Mouse (Mus musculus) hematopoietic stem cell, adult 5-6 weeks (primary cell): ENCODE results near the gene Elf2. TPM values are rescaled to one million over a fixed set of nuclear protein-coding genes. Genes with fewer than 3 reads are reported as not detected.

ENCODE experiments used
- ATAC-seq, 2 experiments: fragments of 125-278 bp in 1 of 2; replicated peaks in 1 of 2; 2 replicates each; pipeline ENCODE4 v1.8.0; 2016 to 2017; ENCODE audit warnings: inconsistent platforms in 2 of 2, mild to moderate bottlenecking in 2 of 2, moderate number of reproducible peaks in 2 of 2, low read depth in 1 of 2, moderate TSS enrichment in 1 of 2; ENCODE audit not compliant: low FRiP score in 2 of 2, poor library complexity in 2 of 2, severe bottlenecking in 2 of 2, insufficient read depth in 1 of 2, low TSS enrichment in 1 of 2
- total RNA-seq: library from RNA; stranded (forward); fragments of 172-1452, 232-1000 nt; gene quantifications from 2 replicates; pipeline ENCODE4 v1.2.3, GENCODE M21; 2017

Elf2 gene
- 173 and 205 TPM in 2 replicates for total RNA-seq

DNA sequence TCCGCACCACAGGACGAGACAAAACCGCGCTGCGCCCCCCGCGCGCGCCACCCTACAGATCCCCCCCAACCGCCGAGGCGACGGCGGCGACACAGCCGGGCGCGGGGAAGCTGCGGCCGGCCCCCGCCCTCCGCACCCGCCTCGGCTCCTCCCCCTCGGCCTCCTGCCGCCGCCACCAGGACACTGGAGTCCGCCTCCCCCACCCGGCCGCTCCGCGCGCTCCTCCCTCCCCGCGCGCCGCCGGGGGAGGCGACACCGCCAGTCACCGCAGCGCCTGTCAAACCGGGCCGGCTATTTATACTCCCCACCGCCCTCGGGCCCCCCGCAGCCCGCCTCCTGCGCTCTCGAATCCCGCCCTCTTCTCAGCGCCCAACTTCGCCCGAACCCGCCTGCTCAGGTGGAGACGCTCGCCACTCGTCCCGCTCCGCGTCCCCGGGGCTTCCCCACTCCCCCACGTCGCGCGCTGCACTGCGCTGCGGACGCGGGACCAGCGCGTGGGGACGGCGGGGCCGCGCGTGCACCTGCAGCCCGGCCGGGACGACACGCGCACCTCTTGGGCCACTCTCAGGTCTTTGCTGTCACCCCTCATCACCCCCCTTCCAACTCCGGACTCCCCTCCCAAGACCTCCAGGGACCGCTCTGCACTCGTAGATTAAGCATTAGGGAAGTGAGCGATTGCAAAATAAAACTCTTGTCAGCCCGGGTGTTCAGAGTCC, at the start of gene Elf2:
Gene Elf2, minus strand, starts transcription at position 112 of the 716 bp plus-strand sequence.
- peak; percentile 62 to 79 for ATAC-seq

GRCm38 (mm10) chr3:51388904-51389303, 48.4 kb upstream of the Elf2 start:
- peak; percentile 49 to 76 for ATAC-seq

GRCm38 (mm10) chr3:51387868-51388381, 47.5 kb upstream of the Elf2 start:
- ATAC-seq = no peak

GRCm38 (mm10) chr3:51387134-51387451, 46.6 kb upstream of the Elf2 start:
- ATAC-seq = no peak

DNA sequence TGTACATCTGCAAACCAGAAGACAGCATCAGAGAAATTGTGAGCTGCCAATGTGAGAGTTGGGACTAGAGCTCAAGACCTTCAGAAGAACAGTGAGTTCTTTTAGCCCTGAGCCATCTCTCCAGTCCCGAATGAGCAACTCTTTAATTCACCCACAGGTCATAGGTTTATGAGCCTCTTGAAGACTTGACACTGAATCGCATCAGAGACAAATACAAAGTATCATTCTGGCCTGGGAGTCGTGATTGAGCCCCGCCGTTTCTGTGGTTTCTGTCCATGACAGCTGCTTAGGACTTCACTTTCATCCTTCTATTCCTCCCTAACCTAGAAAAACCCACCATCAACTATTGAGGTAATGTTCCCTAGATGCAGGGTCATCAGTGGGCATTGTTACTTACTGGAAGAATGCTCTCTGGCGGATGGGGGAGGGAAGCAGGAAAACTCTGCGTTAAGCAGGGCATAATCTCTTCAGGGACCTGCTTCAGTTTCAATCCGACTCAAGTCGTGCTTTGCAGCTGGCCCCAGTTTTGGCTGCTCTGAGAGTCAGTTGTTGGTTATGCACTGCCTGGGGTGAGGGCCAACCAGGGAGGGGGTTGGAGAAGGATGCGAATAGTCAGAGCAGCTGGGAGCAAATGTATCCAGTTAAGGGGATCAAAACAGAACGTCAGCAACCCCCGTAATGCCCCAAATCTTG, 46.1 kb upstream of the Elf2 start:
- ATAC-seq = no peak

GRCm38 (mm10) chr3:51383409-51383808, 42.9 kb upstream of the Elf2 start:
- no peak for ATAC-seq

GRCm38 (mm10) chr3:51380660-51381014, 40.2 kb upstream of the Elf2 start:
- ATAC-seq = no peak

- ATAC-seq = no peak
Measured at GRCm38 (mm10) chr3:51379786-51380659, 39.6 kb upstream of the Elf2 start.

DNA sequence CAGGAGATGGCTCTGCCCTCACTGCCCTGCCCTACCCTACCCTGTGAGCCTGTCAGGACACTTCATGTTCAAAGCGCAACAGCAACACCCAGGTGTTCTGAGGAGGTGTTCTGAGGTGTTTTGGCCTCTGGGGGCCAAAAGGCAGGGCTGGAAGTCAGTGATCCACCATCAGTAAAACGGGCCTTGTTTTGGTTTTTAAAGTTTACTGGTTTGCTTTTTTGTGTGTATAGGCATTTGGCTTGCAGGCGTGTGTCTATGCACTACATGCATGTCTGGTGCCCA, 38.1 kb upstream of the Elf2 start:
- ATAC-seq = no peak

DNA sequence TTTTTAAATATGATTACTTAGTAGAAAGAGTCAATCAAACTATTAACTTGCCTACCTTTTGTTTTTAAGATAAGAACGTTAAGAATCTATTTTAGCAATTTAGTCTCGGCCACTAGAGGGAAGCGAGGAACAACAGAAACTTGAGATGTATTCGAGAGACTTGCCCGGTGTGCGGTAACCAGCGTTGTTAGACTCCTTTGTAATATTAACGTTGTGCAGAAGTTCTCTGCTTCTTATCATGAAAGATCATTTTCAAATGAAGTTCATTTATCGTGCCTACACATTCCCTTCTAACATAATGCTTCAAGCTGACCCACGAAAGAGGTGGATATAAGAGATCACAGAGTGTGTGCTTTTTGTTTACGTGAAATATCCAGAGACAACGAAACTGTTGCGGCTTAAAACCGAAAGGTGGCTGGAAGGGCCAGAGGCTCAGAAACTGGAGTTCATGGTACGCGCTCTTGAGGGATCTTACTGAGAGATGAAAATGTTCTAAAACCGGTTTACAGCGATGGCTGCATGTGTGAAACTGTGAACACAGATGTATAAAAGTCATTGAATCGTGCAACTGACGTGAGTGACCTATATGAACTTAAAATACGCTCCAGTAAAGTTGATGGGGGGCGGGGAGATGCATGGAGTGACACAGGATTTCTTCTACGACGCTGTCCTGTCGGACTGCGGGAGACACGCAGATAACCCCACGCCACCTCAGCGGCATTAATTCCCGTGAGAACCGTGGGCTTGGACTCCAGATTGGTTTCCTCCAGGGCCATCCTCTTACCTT, 37.6 kb upstream of the Elf2 start:
- peak; percentile 67 to 75 for ATAC-seq

DNA sequence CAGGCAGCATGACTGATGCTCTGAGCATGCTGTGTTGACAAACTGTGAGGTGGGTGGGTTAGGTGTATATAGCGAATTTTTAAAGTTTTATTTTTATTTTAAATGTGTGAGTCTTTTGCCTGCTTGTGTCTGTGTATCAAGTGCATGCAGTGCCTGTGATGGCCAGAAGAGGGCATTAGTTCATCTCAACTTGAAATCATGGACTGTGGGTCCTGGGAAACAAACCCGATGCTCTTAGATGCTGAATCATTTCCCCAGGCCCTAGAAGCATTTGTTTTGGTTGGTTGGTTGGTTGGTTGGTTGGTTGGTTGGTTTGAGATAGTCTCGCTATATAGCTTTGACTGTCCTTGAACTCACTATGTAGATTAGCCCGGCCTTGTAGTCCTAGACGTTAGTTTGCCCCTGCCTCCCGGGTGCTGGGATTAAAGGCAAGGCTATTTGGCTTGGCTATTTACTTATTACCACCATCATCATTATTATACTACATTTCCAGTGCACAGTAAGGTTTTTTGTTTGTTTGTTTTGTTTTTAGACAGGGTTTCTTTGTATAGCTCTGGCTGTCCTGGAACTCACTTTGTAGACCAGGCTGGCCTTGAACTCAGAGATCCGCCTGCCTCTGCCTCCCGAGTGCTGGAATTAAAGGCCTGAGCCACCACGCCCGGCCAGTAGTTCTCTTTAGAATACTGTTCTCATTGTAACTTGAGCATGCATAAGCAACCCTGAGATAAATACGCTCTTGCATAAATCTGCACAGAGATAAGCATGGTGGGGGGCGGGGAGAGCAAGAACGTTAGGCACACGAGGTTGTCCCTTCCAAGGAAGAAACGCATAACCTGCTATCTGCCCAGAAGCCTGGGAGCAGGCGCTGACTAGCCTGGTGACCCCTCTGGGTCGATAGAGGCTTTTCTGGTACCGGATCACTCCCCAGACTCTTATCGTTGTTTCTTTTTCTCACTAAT, 35.1 kb upstream of the Elf2 start:
- peak; percentile 59 to 67; a peak in 2 of 4 replicates for ATAC-seq

GRCm38 (mm10) chr3:51373544-51373943, 33.1 kb upstream of the Elf2 start:
- ATAC-seq = no peak

DNA sequence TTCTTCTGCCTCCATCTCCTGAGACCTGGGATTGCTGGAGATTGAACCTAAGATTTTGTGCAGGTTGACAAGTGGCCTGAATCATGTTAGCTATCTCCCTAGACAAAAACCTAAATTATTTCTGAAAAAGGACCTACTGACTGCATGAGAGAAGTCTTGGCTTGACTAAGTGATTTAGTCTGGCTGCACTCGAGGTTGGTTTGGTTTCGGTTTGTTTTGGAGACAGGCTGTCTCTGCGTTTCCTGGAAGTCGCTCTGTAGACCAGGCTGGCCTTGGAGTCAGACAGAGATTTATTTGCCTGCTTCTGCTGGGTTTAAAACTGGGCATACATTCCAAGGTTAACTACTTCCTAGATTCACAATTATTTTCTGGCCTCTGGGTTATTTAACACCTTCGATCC, 32.4 kb upstream of the Elf2 start:
- ATAC-seq = no peak

DNA sequence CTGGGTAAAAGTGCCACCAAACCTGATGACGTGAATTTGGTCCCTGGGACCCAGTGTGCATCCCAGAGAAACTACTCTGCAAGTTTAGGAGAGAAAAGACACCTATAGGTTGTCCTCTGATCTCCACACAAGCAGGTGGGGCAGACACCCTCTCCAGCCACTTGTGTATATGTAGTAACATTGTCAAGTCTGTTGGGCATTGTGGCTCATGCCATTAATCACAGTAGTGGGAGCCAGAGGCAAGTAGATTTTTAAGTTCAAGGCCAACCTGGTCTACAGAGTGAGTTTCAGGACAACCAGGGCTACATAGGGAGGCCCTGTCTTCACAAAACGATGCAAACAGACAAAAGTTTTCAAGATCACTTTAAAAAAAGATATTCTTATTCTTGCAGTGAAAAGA, 31.4 kb upstream of the Elf2 start:
- ATAC-seq = no peak

DNA sequence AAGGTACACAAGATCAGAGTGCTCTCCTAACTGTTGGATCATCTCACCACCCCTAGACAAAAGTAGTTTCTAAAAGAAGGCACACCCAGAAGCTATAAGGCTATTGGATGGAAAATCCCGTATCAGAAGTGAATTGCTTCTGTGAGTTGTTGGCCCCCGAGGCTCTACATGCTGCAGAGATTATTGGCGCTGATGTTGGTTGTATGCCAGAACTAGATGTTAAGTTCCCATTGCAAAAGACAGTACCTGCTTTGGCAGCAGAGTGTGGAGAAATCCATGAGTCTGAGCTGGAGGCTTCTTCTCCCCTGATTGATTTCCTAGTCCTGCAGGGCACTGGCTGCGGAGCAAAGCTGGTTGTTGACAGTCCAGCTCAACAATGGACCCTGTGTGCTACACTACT, 27.5 kb upstream of the Elf2 start:
- ATAC-seq = no peak

- no peak for ATAC-seq
Measured at GRCm38 (mm10) chr3:51366926-51367325, 26.5 kb upstream of the Elf2 start.

- peak; percentile 62 to 63 for ATAC-seq
Measured at GRCm38 (mm10) chr3:51365517-51365882, 25.0 kb upstream of the Elf2 start.
